Mouse (Mus musculus): ENCODE data around the gene Defb23. TPM values are rescaled to one million over a fixed set of nuclear protein-coding genes. Genes with fewer than 3 reads are reported as not detected.

The Defb23 gene
- polyA plus RNA-seq, 1 experiment from 2014 or later = not detected

- Histone ChIP-seq H3K27ac (ENCODE audit: low read depth, low read length) (no peak overlapping the region), H3K36me3 (ENCODE audit: control insufficient read depth, insufficient read depth, low read length) (no peaks in the 10 kb centered on the region), H3K9ac (ENCODE audit: low read depth, low read length) (no peak overlapping the region), H3K4me2 (ENCODE audit: low read length) (no peak overlapping the region), H3K4me1 (ENCODE audit: control insufficient read depth, insufficient read depth, low read depth, low read length) (peaks cover 36% of the 10 kb centered on the region), H3K27me3 (replicated peaks; ENCODE audit: control insufficient read depth, insufficient read depth, low read length) (no peaks in the 10 kb centered on the region), H3K9me3 (ENCODE audit: control insufficient read depth, low read length) (no peaks in the 10 kb centered on the region), H3K4me3 (ENCODE audit: low read length) (no peak overlapping the region)
- WGBS = 82% methylated on average over 6 of the region's 6 CpGs
- ATAC-seq = no peak
Measured at GRCm38 (mm10) chr2:152409781-152410180, 54.6 kb downstream of the Defb23 start.

Other genes starting within 250 kb of the Defb23 start
- gene Csnk2a1, start 237.8 kb downstream of the Defb23 start, polyA plus RNA-seq (2015; fragmentation: Nextera tagmentation; extraction: Ambion mirVana) = 91.0 and 93.6 TPM in 2 replicates
- gene Tbc1d20, start 170.8 kb downstream of the Defb23 start, polyA plus RNA-seq (2015; fragmentation: Nextera tagmentation; extraction: Ambion mirVana) = 31.2 and 33.9 TPM in 2 replicates
- 92.1 and 100 TPM in 2 replicates for gene Rbck1, start 132.0 kb downstream of the Defb23 start, polyA plus RNA-seq (2015; fragmentation: Nextera tagmentation; extraction: Ambion mirVana)
- gene Trib3, start 120.6 kb downstream of the Defb23 start, polyA plus RNA-seq (2015; fragmentation: Nextera tagmentation; extraction: Ambion mirVana) = 2.1 and 2.2 TPM in 2 replicates
- gene Nrsn2, start 88.0 kb downstream of the Defb23 start, polyA plus RNA-seq (2015; fragmentation: Nextera tagmentation; extraction: Ambion mirVana) = 72.0 and 74.0 TPM in 2 replicates
- gene Sox12, start 66.6 kb downstream of the Defb23 start, polyA plus RNA-seq (2015; fragmentation: Nextera tagmentation; extraction: Ambion mirVana) = 10.5 and 11.8 TPM in 2 replicates
- gene Zcchc3, start 49.6 kb downstream of the Defb23 start, polyA plus RNA-seq (2015; fragmentation: Nextera tagmentation; extraction: Ambion mirVana) = 12.5 and 13.8 TPM in 2 replicates
- gene 6820408C15Rik, start 49.0 kb downstream of the Defb23 start, polyA plus RNA-seq (2015; fragmentation: Nextera tagmentation; extraction: Ambion mirVana) = 3.1 and 4.1 TPM in 2 replicates
- not detected in 2 replicates for gene Defb20, start 12.4 kb upstream of the Defb23 start, polyA plus RNA-seq (2015; fragmentation: Nextera tagmentation; extraction: Ambion mirVana)
- not detected in 2 replicates for gene Defb22, start 25.5 kb upstream of the Defb23 start, polyA plus RNA-seq (2015; fragmentation: Nextera tagmentation; extraction: Ambion mirVana)
- not detected in 2 replicates for gene Defb26, start 47.1 kb upstream of the Defb23 start, polyA plus RNA-seq (2015; fragmentation: Nextera tagmentation; extraction: Ambion mirVana)
- gene Defb28, start 53.6 kb upstream of the Defb23 start, polyA plus RNA-seq (2015; fragmentation: Nextera tagmentation; extraction: Ambion mirVana) = not detected in 2 replicates
- gene Defb29, start 75.5 kb upstream of the Defb23 start, polyA plus RNA-seq (2015; fragmentation: Nextera tagmentation; extraction: Ambion mirVana) = not detected in 2 replicates
- not detected in 2 replicates for gene Gm17416, start 104.7 kb upstream of the Defb23 start, polyA plus RNA-seq (2015; fragmentation: Nextera tagmentation; extraction: Ambion mirVana)
- gene Defb21, start 108.1 kb upstream of the Defb23 start, polyA plus RNA-seq (2015; fragmentation: Nextera tagmentation; extraction: Ambion mirVana) = not detected in 2 replicates
- gene Defb19, start 115.7 kb upstream of the Defb23 start, polyA plus RNA-seq (2015; fragmentation: Nextera tagmentation; extraction: Ambion mirVana) = not detected in 2 replicates
- gene Defb45, start 134.8 kb upstream of the Defb23 start, polyA plus RNA-seq (2015; fragmentation: Nextera tagmentation; extraction: Ambion mirVana) = not detected in 2 replicates
- gene Defb36, start 139.7 kb upstream of the Defb23 start, polyA plus RNA-seq (2015; fragmentation: Nextera tagmentation; extraction: Ambion mirVana) = not detected in 2 replicates
- gene Defb25, start 158.4 kb upstream of the Defb23 start, polyA plus RNA-seq (2015; fragmentation: Nextera tagmentation; extraction: Ambion mirVana) = not detected in 2 replicates
- 0.80 and 0.82 TPM in 2 replicates for gene Rem1, start 162.3 kb upstream of the Defb23 start, polyA plus RNA-seq (2015; fragmentation: Nextera tagmentation; extraction: Ambion mirVana)
- 172 and 178 TPM in 2 replicates for gene H13, start 204.8 kb upstream of the Defb23 start, polyA plus RNA-seq (2015; fragmentation: Nextera tagmentation; extraction: Ambion mirVana)
- gene Mcts2, start 222.4 kb upstream of the Defb23 start, polyA plus RNA-seq (2015; fragmentation: Nextera tagmentation; extraction: Ambion mirVana) = 32.2 and 36.7 TPM in 2 replicates